Mouse (Mus musculus) lung, adult 2 months (tissue): ENCODE data around the gene Pkmyt1. TPM values are rescaled to one million over a fixed set of nuclear protein-coding genes. Genes with fewer than 3 reads are reported as not detected.

Experiments used
- DNase-seq: peaks from one replicate; pipeline ENCODE4 v3.0.0; 2022
- H3K4me1 ChIP-seq: fragments of 200-500 bp; 2 replicates; pipeline ENCODE4 v1.6.1; 2011; ENCODE audit warnings: low read length; ENCODE audit not compliant: control insufficient read depth, insufficient read depth
- H3K4me3 ChIP-seq: fragments of 200-500 bp; replicated peaks from 2 replicates; pipeline ENCODE3; 2011; ENCODE audit warnings: low read depth, mild to moderate bottlenecking, control low read depth, low read length; ENCODE audit errors: extremely low read depth
- CTCF ChIP-seq: fragments of 200-500 bp; IDR thresholded peaks from 2 replicates; pipeline ENCODE4 v1.5.1; 2011; ENCODE audit warnings: mild to moderate bottlenecking, low read length, control low read depth; ENCODE audit not compliant: insufficient read depth
- POLR2A ChIP-seq: fragments of 200-500 bp; IDR thresholded peaks from 2 replicates; pipeline ENCODE4 v1.6.1; 2011; ENCODE audit warnings: low read depth, mild to moderate bottlenecking, control low read depth, low read length, borderline replicate concordance; ENCODE audit errors: extremely low read depth
- WGBS: fragments of 180-500 bp; shearing (Covaris S2); methylation state at CpG from one replicate; pipeline ENCODE4 v1.1.7; 2018; 5-methylcytosine and 5-hydroxymethylcytosine counted together
- polyA plus RNA-seq: library from polyadenylated mRNA; depleted of rRNA; stranded (reverse); fragments of >200 nt; gene quantifications from 2 replicates; pipeline ENCODE4 v1.2.3, GENCODE M21; 2012

Pkmyt1 gene
- polyA plus RNA-seq, 1 experiment = 21.8 TPM

- Histone ChIP-seq H3K4me3 (no peak within 1 kb of the TSS), H3K4me1 (no peaks in the 10 kb centered on the region)
- WGBS = 39% methylated on average over 15 of the region's 15 CpGs
- TF ChIP-seq POLR2A (no peak), CTCF (no peak)
- no peak for DNase-seq
These were observed 42.1 kb upstream of the Pkmyt1 start, which contains the start of gene Cldn9 for GRCm38 (mm10) chr17:23683856-23684672. Gene Cldn9 (minus strand): TSS chr17:23684026.

- no peak for DNase-seq
- no peak for TF ChIP-seq CTCF
- TF ChIP-seq POLR2A = no peak
- 64% methylated on average over 1 of the region's 1 CpGs for WGBS
- peaks cover 5% of the 10 kb centered on the region for H3K4me1 ChIP-seq
- H3K4me3 ChIP-seq = no peak overlapping the region
These were observed 31.6 kb upstream of the Pkmyt1 start for GRCm38 (mm10) chr17:23694491-23694890.

GRCm38 (mm10) chr17:23695801-23696200 lies 30.3 kb upstream of the Pkmyt1 start:
- 41% methylated on average over 3 of the region's 3 CpGs for WGBS
- Histone ChIP-seq H3K4me3 (no peak overlapping the region), H3K4me1 (peaks cover 5% of the 10 kb centered on the region)
- DNase-seq = no peak
- no peak for TF ChIP-seq CTCF

- peak; percentile 48 for DNase-seq
- Histone ChIP-seq H3K4me3 (peak overlapping the region; percentile 48), H3K4me1 (peaks cover 5% of the 10 kb centered on the region)
- TF ChIP-seq POLR2A (no peak), CTCF (no peak)
- 4% methylated on average over 93 of the region's 101 CpGs for WGBS
These were observed 26.7 kb upstream of the Pkmyt1 start for GRCm38 (mm10) chr17:23699131-23700077.

- WGBS = under 1% methylated on average over 24 of the region's 28 CpGs
These were observed 26.1 kb upstream of the Pkmyt1 start for GRCm38 (mm10) chr17:23700079-23700478.

GRCm38 (mm10) chr17:23703301-23703700 lies 22.8 kb upstream of the Pkmyt1 start:
- 83% methylated on average over 9 of the region's 9 CpGs for WGBS
- Histone ChIP-seq H3K4me3 (no peak overlapping the region), H3K4me1 (peaks cover 5% of the 10 kb centered on the region)
- TF ChIP-seq POLR2A = no peak
- no peak for TF ChIP-seq CTCF
- DNase-seq = no peak

More at GRCm38 (mm10) chr17:23700079-23700478, 26.1 kb upstream of the Pkmyt1 start:
- H3K4me1 ChIP-seq = peaks cover 5% of the 10 kb centered on the region
- TF ChIP-seq POLR2A (no peak), CTCF (peak; percentile 69)
- peak overlapping the region; percentile 40 for H3K4me3 ChIP-seq
- DNase-seq = peak; percentile 80

- no peak overlapping the region for H3K4me3 ChIP-seq
- no peak for TF ChIP-seq POLR2A
- 45% methylated on average over 7 of the region's 7 CpGs for WGBS
- no peak for DNase-seq
- no peaks in the 10 kb centered on the region for H3K4me1 ChIP-seq
These were observed 21.4 kb upstream of the Pkmyt1 start for GRCm38 (mm10) chr17:23704741-23705140.

- TF ChIP-seq CTCF (no peak), POLR2A (no peak)
- WGBS = 80% methylated on average over 5 of the region's 7 CpGs
- no peak overlapping the region for H3K4me3 ChIP-seq
- no peak for DNase-seq
- no peaks in the 10 kb centered on the region for H3K4me1 ChIP-seq
These were observed 20.5 kb upstream of the Pkmyt1 start for GRCm38 (mm10) chr17:23705525-23706104.

GRCm38 (mm10) chr17:23706212-23706611 lies 19.9 kb upstream of the Pkmyt1 start:
- no peaks in the 10 kb centered on the region for H3K4me1 ChIP-seq
- TF ChIP-seq CTCF (peak; percentile 84), POLR2A (no peak)
- WGBS = 0% methylated on average over 3 of the region's 3 CpGs
- H3K4me3 ChIP-seq = no peak overlapping the region
- DNase-seq = peak; percentile 75

GRCm38 (mm10) chr17:23717003-23717402 lies 9.1 kb upstream of the Pkmyt1 start:
- no peak overlapping the region for H3K4me3 ChIP-seq
- no peaks in the 10 kb centered on the region for H3K4me1 ChIP-seq
- TF ChIP-seq POLR2A = no peak
- no peak for TF ChIP-seq CTCF
- 42% methylated on average over 2 of the region's 2 CpGs for WGBS
- no peak for DNase-seq
